Mouse (Mus musculus) myocyte (in vitro differentiated cells): ENCODE results near the gene Grik1. TPM values are rescaled to one million over a fixed set of nuclear protein-coding genes. Genes with fewer than 3 reads are reported as not detected.

Source experiments
- H3K27me3 ChIP-seq: one replicate; pipeline ENCODE4 v1.6.1; 2011; ENCODE audit not compliant: control insufficient read depth, insufficient read depth, insufficient read length
- H3K36me3 ChIP-seq: one replicate; pipeline ENCODE4 v1.6.1; 2011; ENCODE audit not compliant: control insufficient read depth, insufficient read depth
- H3K4me2 ChIP-seq: one replicate; pipeline ENCODE4 v1.6.1; 2011; ENCODE audit warnings: low read depth, control low read depth
- H3K4me3 ChIP-seq: one replicate; pipeline ENCODE4 v1.5.1; 2011; ENCODE audit warnings: mild to moderate bottlenecking, control low read depth, moderate library complexity
- H3K79me2 ChIP-seq: one replicate; pipeline ENCODE4 v1.6.1; 2011; ENCODE audit not compliant: control insufficient read depth, insufficient read depth
- H3ac ChIP-seq: one replicate; pipeline ENCODE4 v1.6.1; 2011; ENCODE audit not compliant: control insufficient read depth, insufficient read length
- CEBPB ChIP-seq: IDR thresholded peaks from 2 replicates; pipeline ENCODE4 v1.6.1; 2011; ENCODE audit warnings: mild to moderate bottlenecking, moderate library complexity; ENCODE audit not compliant: poor library complexity, insufficient read depth, severe bottlenecking
- E2F4 ChIP-seq: IDR thresholded peaks from one replicate; pipeline ENCODE4 v1.6.1; 2011; ENCODE audit warnings: mild to moderate bottlenecking, control low read depth, moderate library complexity; ENCODE audit not compliant: insufficient read depth
- MAX ChIP-seq: IDR thresholded peaks from one replicate; pipeline ENCODE4 v1.6.1; 2011; ENCODE audit warnings: low read depth, mild to moderate bottlenecking, control low read depth
- MYOD1 ChIP-seq, 3 experiments: IDR thresholded peaks; one replicate each; pipeline ENCODE4 v1.6.1; 2011; ENCODE audit warnings: control low read depth in 2 of 3, low read depth in 2 of 3, mild to moderate bottlenecking in 2 of 3, moderate library complexity in 1 of 3; ENCODE audit not compliant: insufficient read length in 2 of 3, control insufficient read depth in 1 of 3
- MYOG ChIP-seq, 3 experiments: IDR thresholded peaks; one replicate each; pipeline ENCODE4 v1.6.1; 2011; ENCODE audit warnings: control low read depth in 2 of 3, low read depth in 2 of 3, mild to moderate bottlenecking in 2 of 3; ENCODE audit not compliant: insufficient read length in 2 of 3, control insufficient read depth in 1 of 3, insufficient read depth in 1 of 3
- POLR2A ChIP-seq: IDR thresholded peaks from one replicate; pipeline ENCODE4 v1.6.1; 2011; ENCODE audit warnings: low read depth, mild to moderate bottlenecking, control low read depth, moderate library complexity; ENCODE audit not compliant: insufficient read length
- POLR2AphosphoS2 ChIP-seq: IDR thresholded peaks from one replicate; pipeline ENCODE4 v1.6.1; 2011; ENCODE audit warnings: low read depth, control low read depth; ENCODE audit not compliant: insufficient read length
- REST ChIP-seq: IDR thresholded peaks from one replicate; pipeline ENCODE4 v1.6.1; 2011; ENCODE audit warnings: mild to moderate bottlenecking, control low read depth, moderate library complexity; ENCODE audit not compliant: insufficient read depth, insufficient read length
- SRF ChIP-seq: IDR thresholded peaks from one replicate; pipeline ENCODE4 v1.6.1; 2011; ENCODE audit warnings: low read depth; ENCODE audit not compliant: control insufficient read depth, insufficient read length
- TCF12 ChIP-seq: IDR thresholded peaks from one replicate; pipeline ENCODE4 v1.6.1; 2011; ENCODE audit warnings: mild to moderate bottlenecking, control low read depth; ENCODE audit not compliant: poor library complexity, insufficient read depth, severe bottlenecking
- TCF3 ChIP-seq: IDR thresholded peaks from one replicate; pipeline ENCODE4 v1.6.1; 2011; ENCODE audit warnings: low read depth, control low read depth; ENCODE audit not compliant: insufficient read length
- USF1 ChIP-seq: IDR thresholded peaks from one replicate; pipeline ENCODE4 v1.6.1; 2011; ENCODE audit warnings: low read depth, mild to moderate bottlenecking, control low read depth, moderate library complexity
- polyA plus RNA-seq: library from polyadenylated mRNA; unstranded; fragments of >200 nt; fragmentation: generic; extraction: Trizol; gene quantifications from one replicate; pipeline ENCODE4 v1.2.1, GENCODE M21; 2012; ENCODE audit warnings: missing spikeins

Grik1 gene
- polyA plus RNA-seq, 1 experiment = not detected

- H3ac ChIP-seq = no peak overlapping the region
- no peaks in the 10 kb centered on the region for H3K79me2 ChIP-seq
- no peak overlapping the region for H3K4me2 ChIP-seq
- H3K36me3 ChIP-seq = no peaks in the 10 kb centered on the region
- no peak for TF ChIP-seq MAX
- TF ChIP-seq POLR2AphosphoS2 = no peak
- TF ChIP-seq MYOD1 (IDR thresholded peaks at IDR 0.05; ENCODE audit: control insufficient read depth in 1 of 3, insufficient read length in 2 of 3, low read depth in 2 of 3) = no peak
- TF ChIP-seq E2F4 = no peak
- no peak for TF ChIP-seq REST
- TF ChIP-seq MYOG (IDR thresholded peaks at IDR 0.05; ENCODE audit: control insufficient read depth in 1 of 3, insufficient read depth in 1 of 3, insufficient read length in 2 of 3, low read depth in 2 of 3) = no peak
- TF ChIP-seq POLR2A = no peak
- TF ChIP-seq TCF12 = no peak
- TF ChIP-seq SRF = no peak
- no peak for TF ChIP-seq CEBPB
- TF ChIP-seq USF1 = no peak
- no peak for TF ChIP-seq TCF3
- no peak overlapping the region for H3K4me3 ChIP-seq
- no peaks in the 10 kb centered on the region for H3K27me3 ChIP-seq
Measured at GRCm38 (mm10) chr16:88177364-88177763, 112.7 kb downstream of the Grik1 start.

GRCm38 (mm10) chr16:88174083-88174721 is 115.9 kb downstream of the Grik1 start:
- H3K36me3 ChIP-seq = no peaks in the 10 kb centered on the region
- TF ChIP-seq POLR2AphosphoS2 (no peak), REST (no peak), MAX (no peak), MYOG (IDR thresholded peaks at IDR 0.05; ENCODE audit: control insufficient read depth in 1 of 3, insufficient read depth in 1 of 3, insufficient read length in 2 of 3, low read depth in 2 of 3) (no peak), MYOD1 (IDR thresholded peaks at IDR 0.05; ENCODE audit: control insufficient read depth in 1 of 3, insufficient read length in 2 of 3, low read depth in 2 of 3) (no peak), USF1 (no peak), TCF3 (no peak), CEBPB (no peak), TCF12 (no peak), POLR2A (no peak), E2F4 (no peak), SRF (no peak)
- no peak overlapping the region for H3K4me3 ChIP-seq
- no peak overlapping the region for H3K4me2 ChIP-seq
- no peak overlapping the region for H3ac ChIP-seq
- no peaks in the 10 kb centered on the region for H3K79me2 ChIP-seq
- H3K27me3 ChIP-seq = no peaks in the 10 kb centered on the region

- no peak overlapping the region for H3K4me2 ChIP-seq
Measured at GRCm38 (mm10) chr16:88166547-88166946, 123.5 kb downstream of the Grik1 start.

GRCm38 (mm10) chr16:88142574-88142973 is 147.5 kb downstream of the Grik1 start:
- H3K27me3 ChIP-seq = no peaks in the 10 kb centered on the region
- no peak overlapping the region for H3ac ChIP-seq
- TF ChIP-seq TCF12 = no peak
- no peak for TF ChIP-seq POLR2A
- no peak for TF ChIP-seq MYOD1 (IDR thresholded peaks at IDR 0.05; ENCODE audit: control insufficient read depth in 1 of 3, insufficient read length in 2 of 3, low read depth in 2 of 3)
- no peak for TF ChIP-seq MAX
- H3K4me3 ChIP-seq = no peak overlapping the region
- no peak overlapping the region for H3K4me2 ChIP-seq
- H3K79me2 ChIP-seq = no peaks in the 10 kb centered on the region
- H3K36me3 ChIP-seq = no peaks in the 10 kb centered on the region

More at GRCm38 (mm10) chr16:88166547-88166946, 123.5 kb downstream of the Grik1 start:
- Histone ChIP-seq H3K79me2 (no peaks in the 10 kb centered on the region), H3K27me3 (no peaks in the 10 kb centered on the region), H3K4me3 (no peak overlapping the region), H3ac (no peak overlapping the region), H3K36me3 (no peaks in the 10 kb centered on the region)
- TF ChIP-seq E2F4 = no peak
- no peak for TF ChIP-seq POLR2AphosphoS2
- no peak for TF ChIP-seq CEBPB
- TF ChIP-seq MYOD1 (IDR thresholded peaks at IDR 0.05; ENCODE audit: control insufficient read depth in 1 of 3, insufficient read length in 2 of 3, low read depth in 2 of 3) = no peak
- no peak for TF ChIP-seq TCF12
- TF ChIP-seq USF1 = no peak
- TF ChIP-seq SRF = no peak
- TF ChIP-seq MAX = no peak
- TF ChIP-seq REST = no peak
- no peak for TF ChIP-seq POLR2A
- no peak for TF ChIP-seq MYOG (IDR thresholded peaks at IDR 0.05; ENCODE audit: control insufficient read depth in 1 of 3, insufficient read depth in 1 of 3, insufficient read length in 2 of 3, low read depth in 2 of 3)
- no peak for TF ChIP-seq TCF3

GRCm38 (mm10) chr16:88142136-88142535 is 147.9 kb downstream of the Grik1 start:
- no peak overlapping the region for H3K4me2 ChIP-seq
- H3K36me3 ChIP-seq = no peaks in the 10 kb centered on the region
- H3K27me3 ChIP-seq = no peaks in the 10 kb centered on the region
- TF ChIP-seq MYOD1 (IDR thresholded peaks at IDR 0.05; ENCODE audit: control insufficient read depth in 1 of 3, insufficient read length in 2 of 3, low read depth in 2 of 3) = no peak
- TF ChIP-seq TCF3 = no peak
- no peak for TF ChIP-seq SRF
- TF ChIP-seq CEBPB = no peak
- no peak for TF ChIP-seq POLR2A
- TF ChIP-seq MAX = no peak
- no peak for TF ChIP-seq USF1
- no peak for TF ChIP-seq TCF12
- no peak for TF ChIP-seq E2F4
- TF ChIP-seq REST = no peak
- no peak for TF ChIP-seq MYOG (IDR thresholded peaks at IDR 0.05; ENCODE audit: control insufficient read depth in 1 of 3, insufficient read depth in 1 of 3, insufficient read length in 2 of 3, low read depth in 2 of 3)
- no peak for TF ChIP-seq POLR2AphosphoS2
- no peak overlapping the region for H3K4me3 ChIP-seq
- no peak overlapping the region for H3ac ChIP-seq
- no peaks in the 10 kb centered on the region for H3K79me2 ChIP-seq
